Mouse (Mus musculus) layer of hippocampus, adult 9-11 months (tissue): ENCODE results near the gene Mrpl35.
"Not testable (repeated sequence)": the region's sequence is repeated elsewhere in the genome, so short reads cannot be mapped to it uniquely, and the experiment has no call there.

Experiments
- DNase-seq: peaks from one replicate; pipeline ENCODE4 v3.0.0; 2022

Gene Mrpl35

DNA sequence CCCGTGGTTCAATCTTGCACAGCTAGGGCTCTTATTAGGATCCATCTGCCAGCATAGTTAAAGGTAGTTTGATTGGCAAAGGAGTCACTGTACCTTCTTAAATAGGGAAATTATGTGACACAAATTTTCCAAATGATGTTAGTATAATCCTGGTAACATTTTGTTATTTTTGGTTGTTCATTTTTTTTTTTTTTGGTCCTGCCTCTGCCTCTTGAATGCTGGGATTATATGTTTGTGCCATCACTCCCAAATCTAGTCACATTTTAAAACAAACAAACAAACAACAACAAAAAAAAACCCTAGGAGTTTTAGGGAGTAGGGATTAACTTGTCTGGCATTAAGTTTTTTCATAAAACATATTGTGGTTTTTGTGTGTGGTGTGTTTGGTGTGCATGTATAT lies at the start of gene Mrpl35:
Gene Mrpl35 (minus strand): TSS at position 101 of the 400 bp plus-strand sequence.
- no peak for DNase-seq

DNA sequence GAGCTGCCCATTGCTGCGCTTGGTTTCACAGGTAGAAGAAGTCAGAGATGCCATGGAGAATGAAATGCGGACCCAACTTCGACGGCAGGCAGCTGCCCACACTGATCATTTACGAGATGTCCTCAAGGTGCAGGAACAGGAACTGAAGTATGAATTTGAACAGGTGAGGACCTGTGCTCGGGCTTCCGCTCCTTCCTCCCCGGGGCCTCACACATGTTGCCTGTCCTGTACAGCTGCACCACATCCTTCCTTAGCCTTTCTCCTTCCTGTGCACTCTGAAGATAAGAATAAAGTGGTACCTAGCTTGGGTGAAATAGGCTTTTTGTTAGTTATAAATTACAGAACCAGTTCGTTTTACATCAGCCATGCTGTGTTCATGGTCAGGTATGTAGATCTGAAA lies 44.6 kb upstream of the Mrpl35 start:
- no peak for DNase-seq

DNA sequence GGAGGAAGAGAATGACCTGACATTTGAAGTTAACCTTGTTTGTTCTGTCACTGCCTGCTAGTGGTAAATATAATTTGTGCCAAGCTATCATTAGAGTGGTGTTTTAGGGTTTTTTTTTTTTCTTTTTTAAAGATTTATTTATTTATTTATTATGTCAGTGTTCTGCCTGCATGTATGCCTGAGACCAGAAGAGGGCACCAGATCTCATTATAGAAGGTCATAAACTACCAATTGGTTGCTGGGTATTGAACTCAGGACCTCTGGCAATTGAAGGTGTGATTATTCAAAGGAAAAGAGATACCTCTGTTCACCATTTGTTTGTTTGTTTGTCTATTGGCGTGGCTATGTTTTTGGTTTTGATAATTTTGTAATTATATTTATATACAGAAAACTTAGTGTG lies 42.0 kb upstream of the Mrpl35 start:
- DNase-seq: no peak

DNA sequence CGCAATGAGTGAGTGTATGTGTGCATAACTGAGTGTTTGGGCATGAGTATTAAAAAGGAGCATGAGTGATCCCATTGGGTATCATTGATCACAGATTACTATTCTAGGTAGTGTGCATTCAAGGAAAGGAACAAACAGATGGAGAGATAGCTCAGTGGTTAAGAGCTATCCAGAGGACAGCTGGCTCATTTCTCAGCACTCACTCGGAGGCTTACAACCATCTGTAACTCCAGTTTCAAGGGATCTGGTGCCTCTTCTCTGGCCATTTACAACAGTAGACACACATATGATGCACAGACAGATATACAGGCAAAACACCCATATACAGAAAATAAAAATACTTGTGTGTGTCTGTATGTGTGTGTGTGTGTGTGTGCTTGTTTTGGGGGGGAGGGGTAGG lies 41.0 kb upstream of the Mrpl35 start:
- DNase-seq: peak; percentile 55

DNA sequence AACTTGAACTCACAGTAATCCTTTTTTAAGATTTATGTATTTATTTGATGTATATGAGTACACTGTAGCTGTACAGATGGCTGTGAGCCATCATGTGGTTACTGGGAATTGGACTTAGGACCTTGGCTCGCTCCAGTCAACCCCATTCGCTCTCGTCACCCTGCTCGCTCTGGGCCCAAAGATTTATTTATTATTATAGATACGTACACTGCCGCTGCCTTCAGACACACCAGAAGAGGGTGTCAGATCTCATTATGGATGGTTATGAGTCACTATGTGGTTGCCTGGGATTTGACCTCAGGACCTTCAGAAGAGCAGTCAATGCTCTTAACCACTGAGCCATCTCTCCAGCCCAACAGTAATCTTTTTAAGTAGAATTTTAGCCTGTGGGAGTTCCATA lies 20.1 kb upstream of the Mrpl35 start:
- not testable (repeated sequence) for DNase-seq

DNA sequence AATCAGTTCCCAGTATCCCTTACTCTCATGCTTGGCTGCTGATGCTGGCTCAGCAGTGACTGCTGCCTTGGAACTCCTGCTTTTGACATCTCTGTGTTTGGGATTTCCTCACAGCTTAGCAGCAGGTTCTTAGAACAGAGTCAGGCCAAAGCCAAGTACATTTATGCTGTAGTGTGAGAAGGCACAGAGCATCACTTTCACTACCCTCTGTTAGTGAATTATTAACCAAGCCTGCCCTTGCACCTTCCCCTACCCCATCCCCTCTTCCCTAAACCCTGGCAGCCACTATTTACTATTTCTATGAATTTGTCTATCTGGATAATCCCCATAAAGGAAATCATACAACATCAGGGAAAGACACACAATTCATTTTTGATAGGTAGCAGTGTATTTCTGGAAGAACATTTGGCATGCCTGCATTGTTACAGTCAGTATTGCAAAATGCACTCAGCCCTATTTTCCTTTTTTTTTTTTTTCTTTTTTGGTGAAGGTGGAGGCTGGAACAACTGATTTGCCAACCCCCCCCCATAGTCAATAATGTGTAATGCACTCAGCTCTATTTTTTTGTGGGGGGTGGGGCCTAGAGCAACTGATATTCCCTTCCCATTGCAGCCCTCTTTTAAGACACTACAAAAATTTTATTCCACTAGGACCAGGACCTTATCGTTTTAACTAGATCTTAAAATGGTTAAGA lies 14.0 kb upstream of the Mrpl35 start:
- no peak for DNase-seq

DNA sequence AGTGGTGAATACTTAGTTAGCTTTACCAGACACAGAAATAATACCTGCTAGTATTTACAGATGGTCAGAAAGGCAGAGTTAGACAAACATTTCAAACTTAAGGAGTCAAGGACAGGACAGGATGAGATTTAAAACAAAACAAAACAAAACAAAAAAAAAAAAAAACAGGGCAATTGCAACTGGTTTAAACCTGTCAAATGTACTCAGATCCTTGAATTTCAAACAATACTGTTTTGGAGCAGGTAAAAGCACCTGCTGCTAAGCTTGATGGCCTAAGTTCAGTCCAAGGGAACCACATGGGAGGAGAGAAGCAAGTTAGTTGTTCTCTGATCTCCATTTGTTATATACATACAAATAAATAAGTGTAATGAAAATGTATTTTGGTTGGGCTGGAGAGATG lies 13.0 kb upstream of the Mrpl35 start:
- DNase-seq: no peak

DNA sequence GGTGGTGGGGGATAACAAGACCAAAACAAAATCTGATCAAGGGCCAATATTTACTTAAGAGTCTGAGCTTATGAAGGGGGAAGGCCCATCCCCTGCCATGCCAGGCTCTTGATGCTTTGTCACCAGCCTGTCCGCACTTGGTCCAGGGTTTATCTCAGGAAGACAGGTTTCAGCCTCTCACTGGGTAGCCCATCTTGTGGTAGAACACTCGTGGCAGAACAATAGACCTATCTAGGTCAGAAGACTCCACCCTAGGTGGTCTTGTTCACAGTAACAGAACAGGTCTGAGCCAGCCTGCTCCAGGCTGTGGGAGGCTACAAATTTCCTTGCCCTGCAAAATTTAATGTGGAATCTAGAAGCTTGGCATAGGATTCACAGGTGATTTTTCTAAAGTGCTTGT lies 10.0 kb upstream of the Mrpl35 start:
- DNase-seq: no peak

DNA sequence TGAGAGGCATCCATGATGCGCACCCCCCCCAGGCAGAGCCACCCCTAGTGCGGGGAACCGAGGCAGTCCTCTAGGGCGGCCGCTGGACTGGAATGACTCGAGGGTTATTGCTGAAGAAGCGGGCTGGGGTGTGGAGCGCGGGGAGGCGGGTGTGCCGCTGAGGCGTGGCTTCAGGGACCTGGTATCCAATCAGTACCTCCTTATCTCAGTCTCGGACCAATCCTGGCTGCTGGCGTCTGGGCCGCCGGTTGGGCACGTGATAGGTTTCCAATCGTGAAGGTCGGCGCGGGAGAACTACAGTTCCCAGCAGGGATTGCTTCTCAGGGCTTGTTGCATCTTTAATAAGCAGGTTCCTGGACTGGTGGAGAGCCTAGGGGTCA lies 4.8 kb upstream of the Mrpl35 start:
- peak; percentile 98 for DNase-seq

DNA sequence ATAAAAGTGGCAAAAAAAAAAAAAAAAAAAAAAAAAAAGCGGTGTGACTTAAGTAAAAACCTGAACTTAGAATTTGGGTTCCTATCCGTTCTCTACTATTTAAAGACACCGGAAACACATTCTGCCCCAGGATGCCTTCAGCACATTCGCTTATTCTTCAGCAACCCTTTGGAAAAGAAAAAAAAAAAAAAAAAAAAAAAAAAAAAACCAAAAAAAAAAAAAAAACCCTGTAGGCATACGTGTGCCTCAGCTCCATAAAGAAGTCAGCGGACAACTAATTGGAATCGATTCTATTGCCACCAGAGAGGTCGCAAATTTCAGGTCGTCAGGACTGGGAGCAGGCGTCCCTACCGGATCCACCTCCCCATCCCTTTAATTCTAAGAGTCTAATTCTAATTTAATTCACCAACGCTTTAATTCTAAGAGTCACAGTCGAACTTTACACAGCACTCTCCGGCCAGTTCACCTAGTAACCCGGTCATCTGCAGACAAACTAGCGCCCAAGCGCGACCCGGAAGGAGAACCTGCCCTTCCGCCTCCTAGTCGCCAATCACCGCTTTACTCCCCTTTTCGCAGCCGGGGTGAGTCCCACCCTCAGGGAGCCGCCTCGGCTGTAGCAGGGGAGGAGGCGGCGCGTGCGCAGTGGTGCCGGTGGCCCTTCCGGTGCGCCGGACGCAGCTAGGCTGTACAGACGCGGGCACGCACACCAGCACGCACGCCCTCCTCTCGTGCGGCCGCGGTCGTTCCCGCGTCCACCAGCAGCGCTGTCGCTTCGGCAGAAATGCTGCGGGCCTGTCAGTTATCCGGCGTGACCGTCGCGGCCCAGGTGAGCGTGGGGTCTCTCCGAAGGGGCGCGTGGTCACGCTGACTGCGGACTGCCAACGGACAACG lies 4.2 kb upstream of the Mrpl35 start, which contains the start of gene Immt:
Gene Immt (plus strand): TSS at position 642 of the 891 bp plus-strand sequence.
- DNase-seq: peak; percentile 98

DNA sequence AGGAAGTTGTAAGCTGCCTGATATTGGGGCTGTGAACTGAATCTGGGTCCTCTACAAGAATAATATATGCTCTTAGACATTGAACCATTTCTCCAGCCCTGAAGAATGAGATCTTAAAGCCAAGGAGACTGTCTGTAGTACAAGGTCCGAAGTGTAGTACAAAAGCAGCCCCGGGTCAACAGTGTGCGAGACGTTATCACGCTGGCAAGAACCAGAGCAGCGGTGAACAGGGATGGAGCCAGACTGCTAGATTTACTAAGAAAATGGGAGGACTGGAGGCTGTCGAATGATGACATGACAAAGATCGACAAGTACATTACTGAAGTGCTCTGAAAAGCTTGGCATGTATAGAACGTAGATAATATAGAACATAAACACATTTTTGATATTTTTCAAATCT lies 3.0 kb upstream of the Mrpl35 start:
- DNase-seq: no peak

DNA sequence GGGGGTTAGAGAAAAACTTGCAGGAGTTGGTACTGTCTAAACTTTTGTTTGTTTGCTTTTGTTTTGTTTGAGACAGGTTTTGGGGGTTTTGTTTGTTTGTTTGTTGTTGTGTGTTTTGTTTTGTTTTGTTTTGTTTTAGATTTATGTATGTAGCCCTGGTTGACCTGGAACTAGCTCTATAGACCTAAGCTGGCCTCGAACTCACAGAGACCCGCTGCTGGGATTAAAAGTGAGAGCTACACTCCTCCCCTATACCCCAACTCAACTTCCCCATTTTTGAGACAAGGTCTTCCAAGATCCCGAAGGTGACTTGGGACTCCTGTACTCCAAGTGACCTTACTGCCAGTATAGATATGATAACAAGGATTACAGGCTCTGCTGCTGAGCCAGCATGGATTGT lies 2.8 kb downstream of the Mrpl35 start:
- DNase-seq: no peak

DNA sequence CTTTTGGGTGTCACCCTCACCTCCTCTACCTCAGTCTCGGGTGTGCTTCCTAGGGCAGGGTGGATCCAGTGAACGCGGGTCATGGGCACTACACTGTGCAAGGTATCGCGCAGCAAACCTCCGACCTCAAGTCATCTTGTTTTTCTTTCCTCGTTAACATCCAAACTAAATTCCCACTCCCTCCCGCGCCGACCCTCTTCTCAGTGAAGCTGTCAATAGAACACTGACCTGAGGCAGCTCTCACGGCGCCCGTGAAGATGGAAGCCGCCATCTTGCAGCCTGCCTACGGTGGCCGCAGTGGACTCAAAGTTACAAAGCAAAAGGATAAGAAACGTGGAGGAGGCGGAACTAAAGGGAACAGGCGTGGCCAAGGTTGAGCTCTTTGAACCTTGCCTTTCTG lies 3.3 kb downstream of the Mrpl35 start:
- DNase-seq: peak; percentile 89

DNA sequence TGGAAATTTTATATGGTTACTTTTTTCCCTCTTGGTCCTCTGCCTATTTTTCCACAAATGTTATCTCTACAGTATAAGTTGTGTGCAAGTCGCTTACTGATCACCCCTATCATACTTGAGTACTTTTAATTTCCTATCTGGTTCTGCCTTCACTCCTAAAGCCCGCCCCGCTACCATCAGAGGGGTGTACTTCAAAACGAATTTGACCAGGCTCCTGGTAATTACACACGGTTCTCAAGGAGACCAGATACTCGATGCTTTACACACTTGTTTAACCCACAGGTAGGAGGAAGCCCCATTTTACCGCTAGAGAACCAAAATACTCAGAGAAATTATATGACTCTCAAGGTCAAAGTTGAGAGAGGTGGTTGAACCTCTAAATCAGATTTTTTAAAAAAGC lies 3.7 kb downstream of the Mrpl35 start:
- DNase-seq: no peak

DNA sequence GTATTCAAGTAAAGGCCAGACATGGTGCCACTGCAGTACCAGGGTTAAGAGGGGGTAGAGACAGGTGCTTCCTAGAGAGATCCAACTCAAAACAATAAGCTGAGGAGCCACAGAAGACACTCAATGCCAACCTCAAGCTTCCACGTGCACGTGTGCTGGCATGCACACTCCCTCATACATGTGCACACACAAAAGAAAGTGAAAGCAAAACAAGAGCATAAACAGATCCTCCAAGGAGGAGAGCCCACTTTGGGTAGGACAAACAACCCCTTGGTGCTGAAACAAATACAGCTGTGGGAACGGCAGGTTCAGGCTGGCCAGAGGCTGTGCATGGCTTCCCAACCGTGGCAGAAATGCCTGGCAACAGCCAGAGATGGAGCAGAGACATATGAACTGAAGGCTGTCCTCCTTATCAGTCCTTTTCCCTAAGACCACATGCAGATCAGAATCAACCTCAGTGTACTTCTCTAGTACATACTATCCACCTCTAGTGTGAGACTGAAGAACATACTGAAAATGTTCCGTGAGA lies 6.9 kb downstream of the Mrpl35 start:
- no peak for DNase-seq

DNA sequence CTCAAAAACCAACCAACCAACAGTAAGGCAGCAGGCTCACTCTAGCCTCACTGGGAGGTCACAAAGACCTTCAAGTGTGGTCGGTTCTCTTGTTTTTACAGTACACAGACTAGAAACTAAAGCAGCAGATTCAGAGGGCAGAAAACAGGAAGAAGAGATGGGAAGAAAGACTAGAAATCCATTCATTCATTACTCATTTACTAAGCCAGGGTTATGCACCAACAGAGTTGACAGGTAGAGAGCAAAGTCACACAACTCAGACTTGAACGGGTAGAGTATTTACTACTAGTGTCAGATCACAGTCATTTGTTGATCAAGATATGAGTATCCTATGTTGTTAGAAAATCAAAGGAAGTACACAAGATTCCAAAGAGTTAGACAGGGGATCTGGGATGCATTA lies 13.9 kb downstream of the Mrpl35 start:
- no peak for DNase-seq

DNA sequence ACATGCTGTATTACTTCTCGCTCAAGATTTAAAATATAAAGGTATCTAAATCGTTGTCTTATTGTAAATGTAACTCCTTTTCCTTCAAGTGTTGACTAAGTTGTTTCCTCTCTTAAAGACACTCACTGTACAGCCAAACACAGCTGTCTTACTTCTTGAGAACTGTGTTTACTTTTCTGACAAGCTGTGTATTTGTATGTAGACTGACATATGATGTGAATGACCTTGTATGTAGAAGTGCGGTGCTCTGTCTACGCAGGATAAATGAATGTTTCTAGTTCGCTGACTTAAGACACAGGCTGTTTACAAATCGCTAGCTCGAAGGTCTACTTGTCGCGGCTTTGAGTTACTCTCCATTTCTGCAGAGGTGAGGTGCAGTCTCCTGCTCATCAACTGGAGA lies 16.9 kb downstream of the Mrpl35 start:
- no peak for DNase-seq

DNA sequence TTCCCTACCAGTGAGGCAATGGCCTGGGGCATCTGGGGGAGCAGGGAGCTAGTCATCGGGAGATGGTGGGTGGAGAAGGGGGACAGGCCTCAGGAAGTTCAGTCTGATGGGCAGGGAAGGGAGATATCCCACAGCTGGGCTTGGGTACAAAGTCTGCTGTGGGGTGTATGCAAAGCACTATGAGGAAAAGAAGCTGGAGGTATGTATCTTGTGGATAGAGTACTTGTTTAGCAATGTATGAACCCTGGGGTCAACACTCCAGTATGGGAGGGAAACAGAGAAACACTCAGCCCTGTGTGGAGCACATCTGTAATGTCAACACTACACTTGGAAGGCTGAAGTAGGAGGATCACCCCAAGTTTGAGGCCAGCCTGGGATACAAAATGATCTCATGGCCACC lies 20.1 kb downstream of the Mrpl35 start:
- DNase-seq: no peak

DNA sequence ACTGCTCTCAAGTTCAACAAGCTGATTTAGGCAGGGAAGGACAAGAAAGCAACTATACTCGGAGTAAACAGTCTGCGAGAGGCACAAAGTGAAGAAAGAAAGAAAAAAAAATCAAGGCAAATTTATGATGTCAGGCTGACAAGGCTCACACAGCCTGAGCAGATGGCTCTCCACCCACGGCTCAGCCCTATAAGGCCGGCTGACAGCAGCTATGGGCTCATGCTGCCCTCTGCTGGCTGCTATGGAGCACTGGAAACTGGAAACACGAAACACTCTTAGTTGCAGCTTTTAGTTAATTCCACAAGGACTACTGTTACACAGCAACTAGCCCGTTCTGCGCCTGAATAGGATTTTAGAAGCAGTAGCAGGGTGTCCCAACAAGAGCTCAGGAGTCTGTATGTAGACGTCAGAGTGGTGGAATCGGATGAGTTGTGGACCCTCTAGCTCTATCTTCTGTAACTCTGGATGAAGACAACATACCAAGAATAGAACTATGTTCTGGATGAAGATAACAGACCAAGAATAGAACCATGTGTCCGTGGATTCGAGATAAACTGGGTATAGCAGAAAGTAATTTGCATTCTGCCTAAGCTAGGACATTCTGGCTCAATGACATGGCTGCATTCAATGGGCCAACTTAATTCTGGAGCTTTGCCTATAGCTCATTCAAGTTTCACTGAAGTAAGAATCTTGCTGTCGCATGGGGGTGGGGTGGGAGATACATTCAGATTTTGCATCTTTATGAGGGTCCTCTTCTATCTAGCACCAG lies 22.5 kb downstream of the Mrpl35 start:
- peak; percentile 84 for DNase-seq

DNA sequence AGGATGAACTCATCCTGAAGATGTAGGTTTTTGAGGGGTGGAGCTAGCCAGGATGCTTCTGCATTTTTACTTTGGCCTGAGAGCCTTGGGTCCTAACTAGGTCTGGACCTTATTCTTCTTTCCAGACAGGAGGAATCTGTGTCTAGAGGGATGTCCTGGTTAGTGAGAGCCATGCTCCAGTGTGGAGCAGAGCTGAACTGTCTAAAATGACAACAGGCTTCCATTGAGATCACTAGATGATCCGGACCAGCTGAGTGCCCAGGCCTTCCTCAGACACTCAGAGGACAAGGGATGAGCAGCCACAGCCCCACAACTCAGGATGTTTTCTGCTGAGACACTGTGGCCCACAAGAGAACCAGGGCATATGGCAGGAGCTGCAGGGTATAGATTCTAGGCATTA lies 23.2 kb downstream of the Mrpl35 start:
- no peak for DNase-seq

DNA sequence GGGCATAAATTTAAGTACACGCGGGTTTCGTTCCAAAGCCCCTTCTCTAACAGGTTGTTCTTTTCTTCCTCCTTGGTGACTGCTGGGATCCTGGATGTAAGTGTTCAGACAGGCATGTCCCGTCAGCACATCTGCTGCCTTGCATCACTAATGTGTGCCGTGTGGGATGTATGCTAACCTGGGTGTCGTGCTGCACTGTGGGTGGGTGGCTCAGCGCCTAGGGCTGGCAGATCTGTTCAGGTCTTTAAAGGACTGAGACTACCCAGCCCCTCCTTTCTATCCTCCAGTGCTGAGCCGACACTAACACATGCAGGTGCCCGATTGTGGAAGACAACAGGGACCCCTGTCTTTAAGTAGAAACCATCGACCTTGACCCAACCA lies 25.1 kb downstream of the Mrpl35 start:
- DNase-seq: peak; percentile 62

DNA sequence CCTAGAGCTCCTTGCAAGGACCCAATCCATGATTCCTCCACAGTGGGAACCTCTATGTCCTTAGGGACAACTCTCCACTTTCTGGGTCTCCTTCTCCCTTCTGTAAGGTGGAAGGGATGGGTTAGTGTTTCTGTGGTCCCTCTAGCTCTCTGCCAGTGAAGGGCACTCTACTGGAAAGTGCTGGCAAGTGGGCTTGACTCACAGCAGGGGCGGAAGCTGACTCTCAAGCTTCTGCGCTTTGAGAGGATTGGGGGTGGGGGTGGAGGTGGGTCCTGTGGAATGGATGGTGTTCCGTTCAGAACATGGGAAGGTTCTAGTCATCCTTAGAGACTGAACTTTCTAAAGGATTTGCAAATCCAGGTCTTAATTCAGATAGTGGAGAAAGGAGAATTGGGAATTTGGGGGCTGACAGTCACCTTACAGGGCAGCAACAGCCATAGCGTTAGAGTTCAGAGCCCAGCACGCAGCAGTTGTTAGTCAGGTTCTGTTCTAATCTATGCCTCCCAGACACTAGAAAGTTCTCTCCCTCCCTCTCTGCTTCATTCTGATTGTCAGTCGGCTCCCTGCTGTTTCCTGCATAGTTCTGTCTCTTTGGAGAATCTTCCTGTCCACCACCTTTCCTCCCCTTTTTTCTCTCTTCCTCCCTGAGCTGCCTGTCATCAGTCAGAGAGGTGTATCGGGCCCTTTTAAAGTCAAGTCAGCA lies 25.6 kb downstream of the Mrpl35 start:
- DNase-seq: no peak

DNA sequence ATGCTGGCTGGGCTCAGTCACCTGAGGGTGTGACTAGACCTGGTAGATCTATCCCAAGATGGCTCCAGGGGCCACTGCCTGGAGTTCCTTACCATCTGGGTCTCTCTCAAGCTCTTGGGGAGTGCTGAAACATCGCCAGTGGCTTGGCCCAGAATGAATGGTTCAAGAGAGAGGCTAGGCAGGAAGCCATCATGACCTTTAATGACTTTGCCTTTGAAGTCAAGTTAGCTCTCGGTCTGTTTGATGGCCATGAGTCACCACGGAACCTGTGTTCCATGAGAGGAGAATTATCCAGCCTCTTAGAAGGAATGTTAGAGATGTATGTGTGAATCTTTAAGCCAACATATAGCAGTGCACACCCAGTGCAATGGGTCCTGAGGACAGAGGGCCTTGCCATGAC lies 27.4 kb downstream of the Mrpl35 start:
- DNase-seq: no peak
